Comparison of ENCODE assay signal across 22 mouse cellular contexts in the genomic region with DNA sequence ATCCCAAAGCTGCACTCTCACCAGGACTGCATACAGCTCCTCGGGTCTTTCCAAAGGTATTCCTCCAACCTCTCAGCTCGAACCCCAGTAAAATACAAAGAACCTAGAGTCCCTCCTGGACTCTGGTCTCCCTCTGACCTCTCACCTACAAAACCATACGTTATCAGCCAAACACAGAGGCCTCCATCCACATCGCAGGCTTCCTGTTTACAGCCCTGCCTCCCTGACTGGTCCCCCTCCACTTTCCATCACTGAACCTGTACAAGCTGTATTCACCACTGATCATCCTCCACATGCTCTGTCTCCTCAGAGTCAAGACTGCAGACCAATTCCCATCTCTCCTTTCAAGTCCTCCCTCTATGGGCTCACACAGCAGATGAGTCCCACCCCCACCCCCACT.
DNase-seq lines count a peak whose midpoint lies in the region; ATAC-seq and TF ChIP-seq lines count a peak whose summit lies in the region.
"Had no signal": no experiment of that assay in that cellular context is flagged by ENCODE, and none has a peak within 500 bp of the region (broad histone marks: within the 10 kb centered on the region; RNA-seq: fewer than 3 reads in every experiment).

No protein-coding gene starts in this region.

- peak; percentile 59 for TF ChIP-seq EP300 in liver, postnatal 0 days (IDR thresholded peaks at IDR 0.05; ENCODE audit: low read depth)

- H3K27ac ChIP-seq in heart, embryonic 10.5 days = peak overlapping the region; percentile 64; the same call in 1 of the 2 replicates
- H3K27ac ChIP-seq in intestine, embryonic 16.5 days (ENCODE audit: low read length) = no peak overlapping the region
- H3K27ac ChIP-seq in liver, postnatal 0 days (ENCODE audit: low read depth) = no peak overlapping the region
- H3K27ac ChIP-seq in forebrain, embryonic 12.5 days = no peak overlapping the region
- H3K27ac ChIP-seq: embryonic facial prominence, embryonic 12.5 days; heart, adult 2 months; neural tube, embryonic 12.5 days had no signal

- no peak overlapping the region for H3K4me3 ChIP-seq in heart, embryonic 10.5 days
- no peak overlapping the region for H3K4me3 ChIP-seq in intestine, embryonic 16.5 days (ENCODE audit: low read length)
- H3K4me3 ChIP-seq in liver, postnatal 0 days (ENCODE audit: low read depth, low read length) = no peak overlapping the region
- H3K4me3 ChIP-seq in forebrain, embryonic 12.5 days (replicated peaks) = no peak overlapping the region
- H3K4me3 ChIP-seq: embryonic facial prominence, embryonic 12.5 days; forebrain, embryonic 10.5 days; heart, adult 2 months; neural tube, embryonic 12.5 days had no signal

- TF ChIP-seq CTCF in liver, postnatal 0 days (IDR thresholded peaks at IDR 0.05; ENCODE audit: low read depth) = no peak

- no peak for DNase-seq in heart, embryonic 10.5 days (ENCODE audit: low spot score)
- no peak for DNase-seq in heart, postnatal 14 days
- peak; percentile 36 for DNase-seq in c-Kit-negative CD71-positive TER-119-positive erythroid progenitor cells, embryonic 14.5 days (ENCODE audit: low read depth, low spot score)
- no peak for DNase-seq in liver, postnatal 0 days
- DNase-seq in layer of hippocampus, adult 8-10 months (ENCODE audit: low spot score in 2 of 2) = no peak
- no peak for DNase-seq in urinary bladder, postnatal 25 days (ENCODE audit: low spot score)
- DNase-seq: cerebellum, adult 18-20 months; gastrocnemius, postnatal 14 days; heart, adult 2 months; heart, postnatal 36 days; kidney, adult 9 months; layer of hippocampus, postnatal 36 days; lung, postnatal 14 days; thymus, adult 2 months had no signal

- 46% methylated on average over 4 of the region's 4 CpGs for WGBS in heart, embryonic 10.5 days
- 33% methylated on average over 4 of the region's 4 CpGs for WGBS in intestine, embryonic 16.5 days
- WGBS in liver, postnatal 0 days (ENCODE audit: insufficient replicate concordance) = 13% methylated on average over 4 of the region's 4 CpGs
- 76% methylated on average over 4 of the region's 4 CpGs for WGBS in forebrain, embryonic 12.5 days

- peaks cover 24% of the 10 kb centered on the region for H3K4me1 ChIP-seq in heart, embryonic 10.5 days
- H3K4me1 ChIP-seq in intestine, embryonic 16.5 days (ENCODE audit: control insufficient read depth, insufficient read depth, low read length) = peaks cover 3% of the 10 kb centered on the region; the same call in 1 of the 2 replicates
- peaks cover 19% of the 10 kb centered on the region for H3K4me1 ChIP-seq in liver, postnatal 0 days (ENCODE audit: insufficient read depth)
- H3K4me1 ChIP-seq in forebrain, embryonic 12.5 days = no peaks in the 10 kb centered on the region; the same call in 1 of the 2 replicates
- H3K4me1 ChIP-seq: forebrain, embryonic 10.5 days; neural tube, embryonic 12.5 days had no signal

- intact Hi-C loops in heart, postnatal 14 days (cut with DNase I) = no loop called here

- no peaks in the 10 kb centered on the region for H3K9me3 ChIP-seq in heart, embryonic 10.5 days
- H3K9me3 ChIP-seq in intestine, embryonic 16.5 days (ENCODE audit: control insufficient read depth, low read length) = no peaks in the 10 kb centered on the region
- H3K9me3 ChIP-seq in liver, postnatal 0 days (ENCODE audit: low read length) = no peaks in the 10 kb centered on the region
- H3K9me3 ChIP-seq in forebrain, embryonic 12.5 days = no peaks in the 10 kb centered on the region
- H3K9me3 ChIP-seq: embryonic facial prominence, embryonic 12.5 days; forebrain, embryonic 10.5 days; neural tube, embryonic 12.5 days had no signal

- ATAC-seq in intestine, embryonic 16.5 days = peak; percentile 52
- peak; percentile 81 for ATAC-seq in liver, postnatal 0 days
- ATAC-seq in forebrain, embryonic 12.5 days (ENCODE audit: low FRiP score) = no peak
- ATAC-seq: CD4-positive, CD25-positive, alpha-beta regulatory T cell, adult 4 months had no signal

- H3K4me2 ChIP-seq in intestine, embryonic 16.5 days (ENCODE audit: low read depth, low read length) = no peak overlapping the region
- peak overlapping the region; percentile 24; the same call in 1 of the 2 replicates for H3K4me2 ChIP-seq in liver, postnatal 0 days (ENCODE audit: low read depth, low read length)
- no peak overlapping the region for H3K4me2 ChIP-seq in forebrain, embryonic 12.5 days
- H3K4me2 ChIP-seq: embryonic facial prominence, embryonic 12.5 days; midbrain, embryonic 11.5 days; neural tube, embryonic 12.5 days had no signal

- peaks cover 9% of the 10 kb centered on the region; the same call in 1 of the 2 replicates for H3K27me3 ChIP-seq in heart, embryonic 10.5 days (ENCODE audit: insufficient read depth, poor library complexity, severe bottlenecking)
- no peaks in the 10 kb centered on the region for H3K27me3 ChIP-seq in intestine, embryonic 16.5 days (replicated peaks; ENCODE audit: control insufficient read depth, insufficient read depth, low read length)
- 0 out of 2 replicates have a peak, but pooled peaks cover 4% of the 10 kb centered on the region for H3K27me3 ChIP-seq in liver, postnatal 0 days (ENCODE audit: insufficient read depth, low read length)
- no peaks in the 10 kb centered on the region for H3K27me3 ChIP-seq in forebrain, embryonic 12.5 days
- H3K27me3 ChIP-seq: embryonic facial prominence, embryonic 12.5 days; neural tube, embryonic 12.5 days had no signal

- H3K9ac ChIP-seq in intestine, embryonic 16.5 days (ENCODE audit: low read depth, low read length) = no peak overlapping the region
- H3K9ac ChIP-seq in liver, postnatal 0 days (replicated peaks) = no peak overlapping the region
- no peak overlapping the region for H3K9ac ChIP-seq in forebrain, embryonic 12.5 days
- H3K9ac ChIP-seq: embryonic facial prominence, embryonic 12.5 days; neural tube, embryonic 12.5 days had no signal

- no peaks in the 10 kb centered on the region for H3K36me3 ChIP-seq in heart, embryonic 10.5 days
- H3K36me3 ChIP-seq in intestine, embryonic 16.5 days (ENCODE audit: control insufficient read depth, insufficient read depth, low read length) = no peaks in the 10 kb centered on the region
- no peaks in the 10 kb centered on the region for H3K36me3 ChIP-seq in liver, postnatal 0 days (replicated peaks; ENCODE audit: insufficient read depth, low read length)
- no peaks in the 10 kb centered on the region for H3K36me3 ChIP-seq in forebrain, embryonic 12.5 days (replicated peaks)
- H3K36me3 ChIP-seq: embryonic facial prominence, embryonic 12.5 days; forebrain, embryonic 10.5 days; G1E; neural tube, embryonic 12.5 days had no signal
